Mouse (Mus musculus): ENCODE measurements around the gene Raver1. TPM values are rescaled to one million over a fixed set of nuclear protein-coding genes. Genes with fewer than 3 reads are reported as not detected.
"Not testable (repeated sequence)": the region's sequence is repeated elsewhere in the genome, so short reads cannot be mapped to it uniquely, and the experiment has no call there.

Gene Raver1
- polyA plus RNA-seq, 1 experiment from 2014 or later = 60.2 TPM

GRCm38 (mm10) chr9:21073044-21073840 lies 18.6 kb downstream of the Raver1 start, which contains the start of the genes Gm49373 and Fdx1l:
Gene Gm49373, minus strand, starts transcription at chr9:21073096.
Gene Fdx1l, minus strand, starts transcription at chr9:21073614.
- Histone ChIP-seq H3K9me3 (ENCODE audit: control insufficient read depth, low read length) (no peaks in the 10 kb centered on the region), H3K9ac (ENCODE audit: low read depth, low read length) (peak within 1 kb of the TSS; percentile 74), H3K27me3 (ENCODE audit: control insufficient read depth, insufficient read depth, low read length) (no peaks in the 10 kb centered on the region), H3K27ac (ENCODE audit: low read depth, low read length) (no peak within 1 kb of the TSS), H3K36me3 (ENCODE audit: control insufficient read depth, insufficient read depth, low read length) (peaks cover 13% of the 10 kb centered on the region), H3K4me2 (replicated peaks; ENCODE audit: low read depth, low read length) (peak within 1 kb of the TSS; percentile 80), H3K4me3 (ENCODE audit: low read depth, low read length) (peak within 1 kb of the TSS; percentile 82), H3K4me1 (replicated peaks; ENCODE audit: control insufficient read depth, insufficient read depth, low read length) (no peaks in the 10 kb centered on the region)
- DNase-seq (ENCODE audit: low spot score) = peak; percentile 90
- WGBS = 4% methylated on average over 49 of the region's 58 CpGs
- peak; percentile 95 for ATAC-seq (ENCODE audit: low FRiP score)

GRCm38 (mm10) chr9:21072641-21073040 lies 19.2 kb downstream of the Raver1 start:
- Histone ChIP-seq H3K27ac (ENCODE audit: low read depth, low read length) (no peak overlapping the region), H3K4me1 (replicated peaks; ENCODE audit: control insufficient read depth, insufficient read depth, low read length) (no peaks in the 10 kb centered on the region), H3K4me2 (replicated peaks; ENCODE audit: low read depth, low read length) (peak overlapping the region; percentile 80), H3K4me3 (ENCODE audit: low read depth, low read length) (peak overlapping the region; percentile 82), H3K36me3 (ENCODE audit: control insufficient read depth, insufficient read depth, low read length) (peaks cover 13% of the 10 kb centered on the region), H3K9ac (ENCODE audit: low read depth, low read length) (peak overlapping the region; percentile 74), H3K9me3 (ENCODE audit: control insufficient read depth, low read length) (no peaks in the 10 kb centered on the region), H3K27me3 (ENCODE audit: control insufficient read depth, insufficient read depth, low read length) (no peaks in the 10 kb centered on the region)
- WGBS = 20% methylated on average over 4 of the region's 4 CpGs
- no peak; the same call in 1 of the 2 replicates for ATAC-seq (ENCODE audit: low FRiP score)
- no peak for DNase-seq (ENCODE audit: low spot score)

DNA sequence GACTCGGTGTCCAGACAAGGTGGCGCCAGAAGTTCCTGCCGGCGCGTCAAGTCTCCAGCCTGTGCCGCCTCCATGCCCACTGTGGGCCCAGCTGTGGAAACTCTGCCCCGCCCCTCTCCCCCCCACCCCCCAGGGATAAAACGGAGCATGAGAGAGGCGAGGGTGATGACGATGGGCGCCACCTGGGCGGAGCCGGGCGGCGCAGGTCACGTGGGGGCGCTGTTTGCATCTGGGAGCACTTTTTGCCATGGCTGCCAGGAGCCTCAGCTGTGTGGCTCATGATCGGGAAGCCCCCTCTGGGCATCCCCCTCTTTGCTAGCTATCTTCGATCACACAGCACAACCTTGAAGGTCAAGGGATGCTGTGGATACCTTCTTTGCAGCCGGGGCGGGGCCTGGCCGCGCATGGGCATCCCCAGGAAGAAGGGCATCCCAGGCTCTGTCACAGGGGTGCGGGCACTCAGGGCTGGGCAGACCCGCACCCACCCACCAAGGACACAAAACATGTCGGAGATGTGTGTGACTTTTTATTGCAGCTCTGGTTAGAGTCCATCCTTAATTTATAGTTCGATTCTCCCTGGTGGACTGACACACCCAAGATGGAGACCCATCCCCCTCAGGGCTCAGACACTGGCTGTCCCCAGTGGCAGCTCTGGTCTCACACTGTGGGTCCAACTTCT lies 24.7 kb downstream of the Raver1 start, which contains the start of gene Zglp1:
Gene Zglp1 (minus strand): TSS at position 88 of the 679 bp plus-strand sequence.
- Histone ChIP-seq H3K4me1 (replicated peaks; ENCODE audit: control insufficient read depth, insufficient read depth, low read length) (no peaks in the 10 kb centered on the region), H3K27ac (ENCODE audit: low read depth, low read length) (no peak within 1 kb of the TSS), H3K9me3 (ENCODE audit: control insufficient read depth, low read length) (no peaks in the 10 kb centered on the region), H3K9ac (ENCODE audit: low read depth, low read length) (no peak within 1 kb of the TSS), H3K36me3 (ENCODE audit: control insufficient read depth, insufficient read depth, low read length) (peaks cover 6% of the 10 kb centered on the region; the same call in 1 of the 2 replicates), H3K4me2 (replicated peaks; ENCODE audit: low read depth, low read length) (no peak within 1 kb of the TSS), H3K4me3 (ENCODE audit: low read depth, low read length) (no peak within 1 kb of the TSS), H3K27me3 (ENCODE audit: control insufficient read depth, insufficient read depth, low read length) (no peaks in the 10 kb centered on the region)
- DNase-seq (ENCODE audit: low spot score) (no peak), ATAC-seq (ENCODE audit: low FRiP score) (no peak)
- 86% methylated on average over 25 of the region's 27 CpGs for WGBS

DNA sequence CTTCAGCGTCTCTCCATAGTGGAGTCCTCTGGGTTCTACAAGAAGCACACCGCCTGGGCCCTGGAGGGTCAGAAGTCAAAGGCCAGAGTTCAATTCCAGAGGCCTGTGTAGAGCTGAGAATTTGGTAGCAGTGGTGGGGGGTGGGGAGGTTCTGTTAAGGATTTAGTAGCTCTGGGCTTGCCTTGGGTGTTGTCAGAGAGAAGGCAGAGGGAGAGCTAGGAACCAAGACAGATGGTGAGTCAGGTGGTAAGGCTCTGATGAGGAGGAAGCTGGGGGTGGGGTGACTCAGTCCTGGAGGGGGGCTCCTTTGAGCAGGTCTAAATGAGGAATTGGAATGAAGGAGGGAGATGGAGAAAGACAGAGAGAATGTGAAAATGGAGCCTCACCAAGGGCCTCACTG lies 28.9 kb downstream of the Raver1 start:
- no peak overlapping the region for H3K9ac ChIP-seq (ENCODE audit: low read depth, low read length)
- no peaks in the 10 kb centered on the region for H3K9me3 ChIP-seq (ENCODE audit: control insufficient read depth, low read length)
- 81% methylated on average over 2 of the region's 2 CpGs for WGBS
- no peak overlapping the region for H3K27ac ChIP-seq (ENCODE audit: low read depth, low read length)
- H3K36me3 ChIP-seq (ENCODE audit: control insufficient read depth, insufficient read depth, low read length) = peaks cover 6% of the 10 kb centered on the region; the same call in 1 of the 2 replicates
- no peak overlapping the region for H3K4me3 ChIP-seq (ENCODE audit: low read depth, low read length)
- DNase-seq (ENCODE audit: low spot score) (no peak), ATAC-seq (ENCODE audit: low FRiP score) (no peak)
- H3K27me3 ChIP-seq (ENCODE audit: control insufficient read depth, insufficient read depth, low read length) = no peaks in the 10 kb centered on the region
- H3K4me2 ChIP-seq (replicated peaks; ENCODE audit: low read depth, low read length) = no peak overlapping the region
- no peaks in the 10 kb centered on the region for H3K4me1 ChIP-seq (replicated peaks; ENCODE audit: control insufficient read depth, insufficient read depth, low read length)

GRCm38 (mm10) chr9:21051578-21051977 lies 40.2 kb downstream of the Raver1 start:
- H3K9me3 ChIP-seq (ENCODE audit: control insufficient read depth, low read length) = no peaks in the 10 kb centered on the region
- no peak for DNase-seq (ENCODE audit: low spot score)
- no peaks in the 10 kb centered on the region for H3K27me3 ChIP-seq (ENCODE audit: control insufficient read depth, insufficient read depth, low read length)
- WGBS = 73% methylated on average over 10 of the region's 10 CpGs
- no peak for ATAC-seq (ENCODE audit: low FRiP score)
- H3K4me1 ChIP-seq (replicated peaks; ENCODE audit: control insufficient read depth, insufficient read depth, low read length) = no peaks in the 10 kb centered on the region
- H3K36me3 ChIP-seq (ENCODE audit: control insufficient read depth, insufficient read depth, low read length) = no peaks in the 10 kb centered on the region
- H3K9ac ChIP-seq (ENCODE audit: low read depth, low read length) = no peak overlapping the region
- H3K4me3 ChIP-seq (ENCODE audit: low read depth, low read length) = no peak overlapping the region
- H3K27ac ChIP-seq (ENCODE audit: low read depth, low read length) = no peak overlapping the region
- no peak overlapping the region for H3K4me2 ChIP-seq (replicated peaks; ENCODE audit: low read depth, low read length)

GRCm38 (mm10) chr9:21045235-21045634 lies 46.6 kb downstream of the Raver1 start:
- 89% methylated on average over 3 of the region's 3 CpGs for WGBS
- DNase-seq (ENCODE audit: low spot score) = no peak
- Histone ChIP-seq H3K9ac (ENCODE audit: low read depth, low read length) (no peak overlapping the region), H3K27ac (ENCODE audit: low read depth, low read length) (no peak overlapping the region), H3K9me3 (ENCODE audit: control insufficient read depth, low read length) (no peaks in the 10 kb centered on the region), H3K4me2 (replicated peaks; ENCODE audit: low read depth, low read length) (no peak overlapping the region), H3K36me3 (ENCODE audit: control insufficient read depth, insufficient read depth, low read length) (no peaks in the 10 kb centered on the region), H3K4me1 (replicated peaks; ENCODE audit: control insufficient read depth, insufficient read depth, low read length) (no peaks in the 10 kb centered on the region), H3K27me3 (ENCODE audit: control insufficient read depth, insufficient read depth, low read length) (peaks cover under 1% of the 10 kb centered on the region; the same call in 1 of the 2 replicates), H3K4me3 (ENCODE audit: low read depth, low read length) (no peak overlapping the region)
- no peak for ATAC-seq (ENCODE audit: low FRiP score)

GRCm38 (mm10) chr9:21044785-21045184 lies 47.0 kb downstream of the Raver1 start:
- not testable (repeated sequence) for H3K27me3 ChIP-seq (ENCODE audit: control insufficient read depth, insufficient read depth, low read length); H3K4me2 ChIP-seq (replicated peaks; ENCODE audit: low read depth, low read length); H3K27ac ChIP-seq (ENCODE audit: low read depth, low read length); H3K4me1 ChIP-seq (replicated peaks; ENCODE audit: control insufficient read depth, insufficient read depth, low read length); DNase-seq (ENCODE audit: low spot score); H3K36me3 ChIP-seq (ENCODE audit: control insufficient read depth, insufficient read depth, low read length); ATAC-seq (ENCODE audit: low FRiP score); H3K9ac ChIP-seq (ENCODE audit: low read depth, low read length); H3K9me3 ChIP-seq (ENCODE audit: control insufficient read depth, low read length); H3K4me3 ChIP-seq (ENCODE audit: low read depth, low read length)
- WGBS = 43% methylated on average over 1 of the region's 1 CpGs

DNA sequence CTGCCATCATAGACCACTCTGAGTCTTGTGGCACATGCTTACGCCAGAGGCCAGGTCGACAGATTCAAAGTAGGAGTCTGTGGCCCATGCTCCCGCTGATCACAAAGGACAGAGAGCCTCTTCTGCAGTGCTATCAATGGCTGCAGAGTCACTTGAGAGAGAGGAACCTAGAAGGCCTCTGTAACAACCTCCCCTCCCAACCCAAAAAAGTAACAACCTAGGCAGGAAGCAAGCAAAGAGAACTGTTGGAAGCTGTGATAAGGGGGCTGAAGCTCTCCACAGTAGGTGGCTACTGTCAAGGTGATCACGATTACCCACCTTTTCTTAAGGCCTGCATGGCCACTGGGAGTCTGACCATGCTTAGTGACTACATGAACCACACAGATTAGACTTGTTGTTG lies 48.2 kb downstream of the Raver1 start:
- Histone ChIP-seq H3K9me3 (ENCODE audit: control insufficient read depth, low read length) (no peaks in the 10 kb centered on the region), H3K36me3 (ENCODE audit: control insufficient read depth, insufficient read depth, low read length) (no peaks in the 10 kb centered on the region), H3K9ac (ENCODE audit: low read depth, low read length) (no peak overlapping the region), H3K4me1 (replicated peaks; ENCODE audit: control insufficient read depth, insufficient read depth, low read length) (no peaks in the 10 kb centered on the region), H3K4me2 (replicated peaks; ENCODE audit: low read depth, low read length) (no peak overlapping the region), H3K4me3 (ENCODE audit: low read depth, low read length) (no peak overlapping the region), H3K27me3 (ENCODE audit: control insufficient read depth, insufficient read depth, low read length) (peaks cover 17% of the 10 kb centered on the region), H3K27ac (ENCODE audit: low read depth, low read length) (no peak overlapping the region)
- no peak for DNase-seq (ENCODE audit: low spot score)
- 83% methylated on average over 4 of the region's 4 CpGs for WGBS
- ATAC-seq (ENCODE audit: low FRiP score) = no peak
